Mouse (Mus musculus) ES-CJ7 (cell line): ENCODE measurements at regions not wholly inside any gene's neighbourhood (a gene's known extent, or its start where the extent isn't known, plus 50 kb on each side); places are given as distances from the start of the nearest gene placed in this dataset.

Experiments used
- DNase-seq: peaks from one replicate; pipeline ENCODE4 v3.0.0; 2011; ENCODE audit warnings: low read depth, low spot score

GRCm38 (mm10) chr13:25899871-25900270 lies 629.6 kb upstream of the Nrsn1 start:
- no peak for DNase-seq

- DNase-seq = no peak
Observed at GRCm38 (mm10) chr13:25893150-25893549, 622.8 kb upstream of the Nrsn1 start.

- no peak for DNase-seq
Observed at GRCm38 (mm10) chr13:25882818-25883217, 612.5 kb upstream of the Nrsn1 start.

GRCm38 (mm10) chr13:25868923-25869322 lies 598.6 kb upstream of the Nrsn1 start:
- no peak for DNase-seq

- DNase-seq = no peak
Observed at GRCm38 (mm10) chr13:25858207-25858606, 587.9 kb upstream of the Nrsn1 start.

- DNase-seq = no peak
Observed at GRCm38 (mm10) chr13:25857569-25857968, 587.3 kb upstream of the Nrsn1 start.

- DNase-seq = no peak
Observed at GRCm38 (mm10) chr13:25857096-25857495, 586.8 kb upstream of the Nrsn1 start.

GRCm38 (mm10) chr13:25856549-25856948 lies 586.2 kb upstream of the Nrsn1 start:
- no peak for DNase-seq

GRCm38 (mm10) chr13:25848156-25848555 lies 577.9 kb upstream of the Nrsn1 start:
- DNase-seq = no peak

- DNase-seq = no peak
Observed at GRCm38 (mm10) chr13:25838237-25838636, 567.9 kb upstream of the Nrsn1 start.

- no peak for DNase-seq
Observed at GRCm38 (mm10) chr13:25829146-25829924, 559.0 kb upstream of the Nrsn1 start.

GRCm38 (mm10) chr13:25808564-25809253 lies 538.4 kb upstream of the Nrsn1 start:
- no peak for DNase-seq

GRCm38 (mm10) chr13:25793216-25793803 lies 523.0 kb upstream of the Nrsn1 start:
- no peak for DNase-seq

GRCm38 (mm10) chr13:25781161-25781560 lies 510.9 kb upstream of the Nrsn1 start:
- no peak for DNase-seq

GRCm38 (mm10) chr13:25777706-25778105 lies 507.4 kb upstream of the Nrsn1 start:
- DNase-seq = no peak

GRCm38 (mm10) chr13:25774586-25775182 lies 504.4 kb upstream of the Nrsn1 start:
- DNase-seq = no peak

GRCm38 (mm10) chr13:25754515-25755105 lies 484.3 kb upstream of the Nrsn1 start:
- no peak for DNase-seq

- no peak for DNase-seq
Observed at GRCm38 (mm10) chr13:25751409-25751777, 481.1 kb upstream of the Nrsn1 start.

- DNase-seq = no peak
Observed at GRCm38 (mm10) chr13:25750460-25751408, 480.4 kb upstream of the Nrsn1 start.

GRCm38 (mm10) chr13:25738601-25739000 lies 468.3 kb upstream of the Nrsn1 start:
- no peak for DNase-seq
